Mouse (Mus musculus): ENCODE measurements around the gene Arhgef28. TPM values are rescaled to one million over a fixed set of nuclear protein-coding genes. Genes with fewer than 3 reads are reported as not detected.

The Arhgef28 gene
- polyA plus RNA-seq, 1 experiment from 2014 or later, result 0.85 TPM

DNA sequence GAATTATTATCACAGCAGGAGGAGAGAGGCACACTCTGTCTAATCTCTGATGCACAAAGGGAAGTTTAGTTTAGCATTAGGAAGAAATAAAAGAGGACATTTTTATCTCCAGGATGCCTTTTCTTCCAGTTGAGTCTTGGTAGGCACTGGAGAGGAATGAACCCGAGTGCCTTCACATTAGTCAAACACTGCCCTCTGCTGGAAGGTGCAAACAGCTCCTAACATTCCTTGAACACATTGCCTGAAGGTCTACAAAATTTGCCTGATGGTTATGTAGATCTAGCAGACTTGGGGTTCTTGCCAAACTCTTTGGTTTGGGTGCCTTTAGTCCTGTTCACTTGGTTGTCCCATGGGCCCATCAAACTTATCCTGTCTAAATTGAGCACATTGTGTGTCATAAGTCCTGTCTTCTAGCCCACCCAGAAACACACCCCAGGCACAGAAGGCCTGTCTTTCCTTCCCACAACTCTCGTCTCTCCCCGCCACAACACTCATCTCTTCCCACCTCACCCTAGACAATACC, 165.6 kb downstream of the Arhgef28 start:
- Histone ChIP-seq H3K27me3 (replicated peaks) (no peaks in the 10 kb centered on the region), H3K4me1 (no peaks in the 10 kb centered on the region)
- 35% methylated on average over 3 of the region's 3 CpGs for WGBS (ENCODE audit: insufficient replicate concordance)

DNA sequence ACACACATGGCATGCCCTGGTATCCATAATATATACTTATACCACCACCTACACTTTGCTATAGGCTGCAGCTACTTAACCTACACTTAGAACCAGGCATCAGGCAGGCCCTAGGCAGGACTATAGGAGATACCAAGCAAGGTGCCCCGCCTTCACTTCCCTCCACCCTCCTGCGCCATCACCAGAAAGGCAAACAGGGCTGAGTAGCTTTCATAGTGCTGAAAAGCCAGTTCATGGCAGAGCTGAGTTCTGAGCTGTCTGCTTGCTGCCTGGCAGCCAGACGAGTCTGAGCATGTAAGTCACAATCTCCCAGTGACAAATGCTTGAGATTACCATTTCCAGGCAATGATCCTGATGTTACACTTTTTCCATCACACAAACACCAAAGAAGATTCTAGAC, 167.5 kb downstream of the Arhgef28 start:
- Histone ChIP-seq H3K36me3 (no peaks in the 10 kb centered on the region), H3K9me3 (replicated peaks) (no peaks in the 10 kb centered on the region), H3K27me3 (replicated peaks) (no peaks in the 10 kb centered on the region), H3K4me1 (no peaks in the 10 kb centered on the region), H3K27ac (no peak overlapping the region), H3K9ac (no peak overlapping the region), H3K4me3 (no peak overlapping the region), H3K4me2 (no peak overlapping the region)
- 60% methylated on average over 3 of the region's 3 CpGs for WGBS (ENCODE audit: insufficient replicate concordance)
- ATAC-seq, result no peak

More for the DNA sequence above, 165.6 kb downstream of the Arhgef28 start:
- H3K4me3 ChIP-seq, result no peak overlapping the region
- no peak overlapping the region for H3K9ac ChIP-seq
- ATAC-seq, result no peak
- H3K4me2 ChIP-seq, result no peak overlapping the region
- H3K27ac ChIP-seq, result no peak overlapping the region
- no peaks in the 10 kb centered on the region for H3K36me3 ChIP-seq
- no peaks in the 10 kb centered on the region for H3K9me3 ChIP-seq (replicated peaks)

DNA sequence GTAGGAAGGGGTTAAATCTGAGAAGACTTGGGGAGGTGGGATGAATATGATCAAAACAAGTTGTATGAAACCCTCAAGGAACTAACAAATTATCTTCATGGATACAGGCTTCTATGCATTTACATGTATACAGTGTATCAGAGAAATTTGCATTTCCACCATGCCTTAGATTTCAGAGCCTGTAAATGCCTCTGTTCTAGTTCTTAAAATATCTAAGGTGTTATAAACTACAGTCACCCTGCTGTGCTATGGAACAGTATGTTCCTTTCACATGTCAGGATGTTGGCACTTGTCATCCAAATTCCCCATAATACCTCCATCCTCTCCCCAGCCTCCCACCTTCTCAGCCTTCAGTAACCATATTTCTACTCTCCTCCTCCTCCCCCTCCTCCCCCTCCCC, 168.5 kb downstream of the Arhgef28 start:
- Histone ChIP-seq H3K4me2 (no peak overlapping the region), H3K9ac (no peak overlapping the region), H3K9me3 (replicated peaks) (no peaks in the 10 kb centered on the region), H3K27me3 (replicated peaks) (no peaks in the 10 kb centered on the region), H3K4me1 (no peaks in the 10 kb centered on the region), H3K4me3 (no peak overlapping the region), H3K27ac (no peak overlapping the region), H3K36me3 (no peaks in the 10 kb centered on the region)
- no peak for ATAC-seq

DNA sequence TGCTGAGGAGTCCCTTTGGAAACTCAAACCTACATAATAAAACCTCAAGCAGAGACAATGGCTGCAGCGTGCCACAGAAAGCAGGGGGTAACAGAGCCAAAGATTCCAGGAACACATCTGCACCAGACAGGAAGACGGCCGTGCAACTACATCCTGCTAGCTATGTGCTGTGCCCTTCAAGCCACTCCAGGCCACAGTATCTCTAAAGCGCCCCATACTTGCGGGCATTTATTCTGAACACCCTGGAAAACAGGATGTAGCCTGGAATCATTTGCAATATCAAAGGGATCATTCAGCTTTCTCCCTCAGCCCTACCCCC, 174.6 kb downstream of the Arhgef28 start:
- 32% methylated on average over 5 of the region's 5 CpGs for WGBS (ENCODE audit: insufficient replicate concordance)
- H3K4me3 ChIP-seq, result peak overlapping the region; percentile 22; the same call in 1 of the 2 replicates
- H3K27me3 ChIP-seq (replicated peaks), result no peaks in the 10 kb centered on the region
- H3K27ac ChIP-seq, result no peak overlapping the region
- H3K4me2 ChIP-seq, result peak overlapping the region; percentile 55
- H3K9me3 ChIP-seq (replicated peaks), result no peaks in the 10 kb centered on the region
- no peak for ATAC-seq
- H3K9ac ChIP-seq, result no peak overlapping the region
- H3K4me1 ChIP-seq, result no peaks in the 10 kb centered on the region
- no peaks in the 10 kb centered on the region for H3K36me3 ChIP-seq

DNA sequence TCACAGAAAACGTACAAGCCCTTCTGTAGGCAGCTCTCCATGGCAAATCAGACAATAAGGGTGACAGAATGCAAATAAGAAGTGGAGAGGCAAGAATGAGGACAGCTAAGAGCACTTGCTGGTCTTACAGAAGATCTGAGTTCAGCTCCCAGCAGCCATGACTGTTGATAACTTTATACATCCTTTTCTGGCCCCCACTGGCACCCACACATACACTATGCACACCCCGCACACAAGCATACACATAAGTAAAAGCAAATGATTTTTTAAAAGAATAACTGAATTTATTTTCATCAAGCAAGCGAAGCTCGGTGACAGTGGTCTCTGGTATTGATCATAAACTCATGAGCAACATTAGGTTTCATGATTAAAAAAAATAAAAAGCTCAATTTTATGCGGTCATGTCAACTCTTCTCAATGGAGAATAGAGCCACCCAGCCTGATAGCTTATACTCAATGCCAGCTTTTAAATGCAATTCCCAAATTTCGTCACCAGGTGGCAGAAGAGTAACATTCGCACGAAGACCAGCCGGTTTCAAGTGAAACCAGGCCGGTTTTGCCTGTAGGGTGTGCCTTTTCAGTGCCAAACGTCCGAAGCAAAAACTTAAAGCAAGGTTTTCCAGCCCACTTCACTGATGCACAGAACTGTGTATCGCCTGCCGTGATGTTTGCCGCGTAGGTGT, 175.1 kb downstream of the Arhgef28 start:
- no peaks in the 10 kb centered on the region for H3K27me3 ChIP-seq (replicated peaks)
- H3K27ac ChIP-seq, result no peak overlapping the region
- H3K4me2 ChIP-seq, result peak overlapping the region; percentile 55
- H3K4me3 ChIP-seq, result peak overlapping the region; percentile 22; the same call in 1 of the 2 replicates
- H3K4me1 ChIP-seq, result no peaks in the 10 kb centered on the region
- WGBS (ENCODE audit: insufficient replicate concordance), result 12% methylated on average over 16 of the region's 16 CpGs
- H3K36me3 ChIP-seq, result no peaks in the 10 kb centered on the region
- H3K9ac ChIP-seq, result no peak overlapping the region
- no peak for ATAC-seq
- no peaks in the 10 kb centered on the region for H3K9me3 ChIP-seq (replicated peaks)

DNA sequence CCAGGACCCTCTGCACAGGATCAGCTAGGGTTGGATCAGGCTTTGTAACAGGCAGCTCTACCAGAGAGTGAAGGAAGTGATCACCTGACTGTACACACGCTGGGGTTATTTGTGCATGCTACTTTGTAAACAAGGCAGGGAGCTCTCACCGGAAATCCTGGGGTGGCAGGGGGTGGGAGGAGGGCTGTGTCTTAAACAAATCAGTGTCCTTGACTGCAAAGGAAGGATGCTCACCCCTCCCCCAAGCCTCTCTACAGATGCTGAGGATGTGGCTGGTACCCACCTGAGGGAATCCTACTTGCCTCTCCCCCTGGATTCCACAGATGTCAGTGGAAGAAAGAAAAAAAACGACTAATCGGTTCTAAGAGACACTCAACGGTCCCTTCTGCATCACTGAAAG, 176.2 kb downstream of the Arhgef28 start:
- Histone ChIP-seq H3K9ac (no peak overlapping the region), H3K36me3 (no peaks in the 10 kb centered on the region), H3K9me3 (replicated peaks) (no peaks in the 10 kb centered on the region), H3K27me3 (replicated peaks) (no peaks in the 10 kb centered on the region), H3K4me1 (no peaks in the 10 kb centered on the region), H3K4me3 (no peak overlapping the region), H3K27ac (no peak overlapping the region), H3K4me2 (no peak overlapping the region)
- no peak for ATAC-seq
- WGBS (ENCODE audit: insufficient replicate concordance), result 20% methylated on average over 5 of the region's 5 CpGs

DNA sequence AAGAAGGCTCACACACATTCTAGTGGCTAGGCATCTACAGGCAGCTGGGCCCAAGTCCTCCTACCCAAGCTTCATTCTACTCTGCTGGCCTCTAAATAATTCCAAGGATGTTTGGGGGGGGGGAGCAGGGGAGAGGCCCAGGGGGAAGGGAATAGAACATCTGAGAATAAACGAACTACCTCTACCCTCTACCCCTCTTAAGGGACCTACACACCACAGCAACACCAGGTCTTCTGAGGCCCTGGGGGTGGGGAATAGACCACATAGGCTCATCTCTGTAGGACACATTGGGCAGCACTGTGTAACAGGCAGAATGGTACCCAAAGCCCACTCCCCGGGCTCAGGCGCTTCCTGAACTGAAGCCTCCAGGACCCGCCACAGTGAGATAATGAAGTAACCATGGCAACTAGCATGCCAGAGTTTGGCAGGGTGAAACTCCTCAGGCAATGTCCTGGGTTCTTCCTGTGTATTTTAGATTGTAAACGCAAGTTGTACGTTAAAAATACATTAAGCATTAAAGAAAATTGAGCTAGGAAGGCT, 177.5 kb downstream of the Arhgef28 start:
- WGBS (ENCODE audit: insufficient replicate concordance), result 44% methylated on average over 6 of the region's 6 CpGs
- Histone ChIP-seq H3K9ac (no peak overlapping the region), H3K27ac (no peak overlapping the region), H3K4me1 (no peaks in the 10 kb centered on the region), H3K4me2 (no peak overlapping the region), H3K4me3 (no peak overlapping the region), H3K36me3 (no peaks in the 10 kb centered on the region), H3K9me3 (replicated peaks) (no peaks in the 10 kb centered on the region), H3K27me3 (replicated peaks) (no peaks in the 10 kb centered on the region)
- no peak for ATAC-seq

DNA sequence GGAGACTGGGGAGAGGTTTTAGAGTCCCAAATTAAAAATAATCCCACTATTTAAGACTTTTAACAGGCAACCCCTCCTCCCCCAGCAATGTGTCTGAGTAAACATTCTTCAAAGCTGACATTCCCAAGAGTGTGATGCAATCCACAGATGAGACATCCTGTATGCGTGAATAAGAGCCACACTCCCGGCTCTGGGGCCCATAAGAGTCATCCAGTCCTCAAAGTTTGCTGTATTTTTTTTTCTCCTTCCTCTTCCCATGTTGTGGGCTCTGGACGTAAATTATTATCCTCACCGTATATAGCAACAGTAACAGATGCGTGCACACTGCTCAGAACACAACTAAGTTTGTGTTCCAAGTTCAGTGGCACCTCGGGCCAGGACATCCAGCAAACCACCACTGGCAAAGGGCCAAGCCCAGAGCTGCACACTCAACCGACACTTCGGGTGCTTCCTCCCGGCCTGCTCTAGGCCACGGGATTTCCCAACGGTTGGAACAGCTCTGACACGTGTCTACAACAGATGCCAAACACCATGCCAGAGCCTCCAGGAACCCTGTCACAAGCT, 178.5 kb downstream of the Arhgef28 start:
- Histone ChIP-seq H3K36me3 (no peaks in the 10 kb centered on the region), H3K4me1 (no peaks in the 10 kb centered on the region), H3K9ac (no peak overlapping the region), H3K4me3 (no peak overlapping the region), H3K4me2 (no peak overlapping the region), H3K9me3 (replicated peaks) (no peaks in the 10 kb centered on the region), H3K27me3 (replicated peaks) (no peaks in the 10 kb centered on the region), H3K27ac (no peak overlapping the region)
- WGBS (ENCODE audit: insufficient replicate concordance), result 63% methylated on average over 12 of the region's 12 CpGs
- ATAC-seq, result no peak

DNA sequence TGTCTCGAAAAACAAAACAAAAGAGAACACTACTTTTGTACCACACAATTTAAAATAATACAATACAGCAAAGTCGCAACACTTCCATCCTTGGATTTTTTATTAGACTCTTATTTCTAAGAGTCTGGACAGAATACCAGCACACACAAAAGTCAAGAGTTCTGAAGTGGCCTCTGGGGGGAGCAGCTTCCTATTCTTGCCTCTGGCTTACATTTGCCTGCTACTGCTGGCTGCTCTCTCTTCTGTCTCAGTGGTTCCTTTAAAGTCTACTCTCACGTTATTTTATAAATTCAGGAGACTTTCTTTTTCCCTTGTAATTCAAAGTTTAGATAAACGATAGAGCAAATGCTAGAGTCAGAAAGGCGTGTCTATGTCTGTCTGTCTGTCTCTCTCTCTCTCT, 179.1 kb downstream of the Arhgef28 start:
- WGBS (ENCODE audit: insufficient replicate concordance), result 65% methylated on average over 5 of the region's 5 CpGs
- Histone ChIP-seq H3K9me3 (replicated peaks) (no peaks in the 10 kb centered on the region), H3K9ac (no peak overlapping the region), H3K27ac (no peak overlapping the region), H3K36me3 (no peaks in the 10 kb centered on the region), H3K4me1 (no peaks in the 10 kb centered on the region), H3K4me3 (no peak overlapping the region), H3K4me2 (no peak overlapping the region), H3K27me3 (replicated peaks) (no peaks in the 10 kb centered on the region)
- no peak for ATAC-seq

DNA sequence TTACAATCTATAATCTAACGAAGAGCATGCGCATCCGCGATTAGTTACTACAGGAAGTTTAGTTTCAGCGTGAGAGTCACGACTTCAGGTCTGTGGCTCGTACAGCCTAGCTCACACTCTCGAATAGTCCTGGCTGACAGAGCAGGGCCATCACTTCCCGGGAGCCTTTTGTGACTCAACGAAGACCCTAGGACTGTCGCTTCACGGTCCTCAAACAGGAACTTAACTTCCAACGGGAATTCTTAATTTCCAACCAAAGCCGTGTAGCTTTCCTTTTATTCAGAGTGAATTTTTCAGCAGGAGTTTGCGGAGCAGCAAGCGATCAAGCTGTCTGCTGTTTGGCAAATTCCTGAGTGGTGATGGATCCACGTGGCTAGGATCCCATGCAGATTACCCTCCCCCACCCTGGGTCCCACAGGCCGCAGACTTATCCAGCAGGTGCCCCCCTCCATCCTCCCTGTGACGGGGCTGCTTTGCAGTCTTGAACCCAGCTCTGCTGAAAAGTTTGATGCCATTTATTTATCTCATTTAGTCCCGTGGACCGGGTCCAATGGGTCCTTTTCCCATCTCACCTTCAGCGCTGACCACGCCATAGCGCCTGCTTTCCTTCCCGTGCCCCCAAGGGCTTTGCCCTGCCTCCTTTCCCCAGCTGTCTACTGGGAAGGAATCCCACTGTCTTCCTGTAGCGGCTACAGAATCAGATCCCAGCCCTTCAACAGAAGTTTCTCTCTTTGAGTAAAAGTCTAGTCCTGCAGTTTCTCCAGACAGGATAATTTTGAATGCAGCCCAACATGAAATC, 180.3 kb downstream of the Arhgef28 start:
- no peak overlapping the region for H3K4me2 ChIP-seq
- WGBS (ENCODE audit: insufficient replicate concordance), result 62% methylated on average over 26 of the region's 26 CpGs

DNA sequence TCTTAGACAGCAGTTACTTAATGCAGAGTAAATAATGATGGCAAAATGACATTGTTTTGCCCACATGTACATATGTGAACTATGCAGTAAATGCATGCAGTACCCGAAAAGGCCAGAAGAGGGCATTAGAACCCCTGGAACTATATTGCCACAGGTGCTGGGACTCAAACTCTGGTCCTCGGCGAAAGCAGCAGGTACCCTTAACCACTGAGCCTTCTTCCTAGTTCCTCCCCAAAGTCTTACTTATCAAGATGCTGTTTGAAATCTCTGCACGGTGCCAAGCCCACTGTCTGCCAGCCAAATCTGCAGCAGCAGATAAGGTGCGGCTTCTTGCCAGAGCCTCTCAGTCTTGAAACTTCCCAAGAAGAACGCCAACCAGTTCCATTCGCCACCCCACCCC, 181.1 kb downstream of the Arhgef28 start:
- 59% methylated on average over 7 of the region's 7 CpGs for WGBS (ENCODE audit: insufficient replicate concordance)
- no peak overlapping the region for H3K4me2 ChIP-seq
- H3K27me3 ChIP-seq (replicated peaks), result no peaks in the 10 kb centered on the region
- ATAC-seq, result no peak
- no peaks in the 10 kb centered on the region for H3K36me3 ChIP-seq
- no peaks in the 10 kb centered on the region for H3K4me1 ChIP-seq
- no peak overlapping the region for H3K4me3 ChIP-seq
- H3K9ac ChIP-seq, result no peak overlapping the region
- H3K27ac ChIP-seq, result no peak overlapping the region
- no peaks in the 10 kb centered on the region for H3K9me3 ChIP-seq (replicated peaks)

More for the DNA sequence above, 180.3 kb downstream of the Arhgef28 start:
- no peaks in the 10 kb centered on the region for H3K36me3 ChIP-seq
- H3K9me3 ChIP-seq (replicated peaks), result no peaks in the 10 kb centered on the region
- H3K9ac ChIP-seq, result no peak overlapping the region
- H3K4me3 ChIP-seq, result no peak overlapping the region
- no peak for ATAC-seq
- no peak overlapping the region for H3K27ac ChIP-seq
- H3K27me3 ChIP-seq (replicated peaks), result no peaks in the 10 kb centered on the region
- H3K4me1 ChIP-seq, result no peaks in the 10 kb centered on the region

DNA sequence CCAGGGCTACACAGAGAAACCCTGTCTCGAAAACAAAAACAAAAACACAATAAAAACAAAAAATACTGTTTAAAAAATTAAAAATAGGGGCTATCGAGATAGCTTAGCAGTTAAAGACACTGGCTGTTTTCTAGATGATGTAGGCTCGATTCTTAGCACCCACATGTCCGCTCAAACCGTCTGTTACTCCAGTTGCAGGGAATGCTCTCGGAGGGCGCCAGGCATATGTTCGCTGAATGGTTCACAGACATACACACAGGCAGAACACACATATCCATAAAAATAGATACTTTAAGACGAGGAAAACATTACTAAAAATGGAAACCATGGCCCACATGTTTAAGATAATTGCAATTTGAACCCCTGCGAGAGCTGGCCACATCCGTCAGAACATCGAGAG, 181.6 kb downstream of the Arhgef28 start:
- H3K4me1 ChIP-seq, result no peaks in the 10 kb centered on the region
- no peaks in the 10 kb centered on the region for H3K36me3 ChIP-seq
- H3K27me3 ChIP-seq (replicated peaks), result no peaks in the 10 kb centered on the region
- WGBS (ENCODE audit: insufficient replicate concordance), result 76% methylated on average over 12 of the region's 12 CpGs
- no peaks in the 10 kb centered on the region for H3K9me3 ChIP-seq (replicated peaks)
- no peak overlapping the region for H3K9ac ChIP-seq
- no peak overlapping the region for H3K27ac ChIP-seq
- ATAC-seq, result no peak
- H3K4me3 ChIP-seq, result no peak overlapping the region
- H3K4me2 ChIP-seq, result no peak overlapping the region

All from liver, embryonic 12.5 days (tissue).